Mouse (Mus musculus) forebrain, embryonic 16.5 days (tissue): ENCODE data around the gene Hcst. TPM values are rescaled to one million over a fixed set of nuclear protein-coding genes. Genes with fewer than 3 reads are reported as not detected.

ENCODE experiments used
- polyA plus RNA-seq: library from polyadenylated mRNA; unstranded; fragments of >200 nt; fragmentation: Nextera tagmentation; extraction: Ambion mirVana; gene quantifications from 2 replicates; pipeline ENCODE4 v1.2.1, GENCODE M21; 2015

The Hcst gene
- polyA plus RNA-seq, 1 experiment from 2014 or later, result not detected

Other genes starting within 250 kb of the Hcst start
- 2.4 and 4.1 TPM in 2 replicates for gene Cox7a1, start 235.7 kb downstream of the Hcst start, polyA plus RNA-seq
- gene Capns1, start 221.0 kb downstream of the Hcst start, polyA plus RNA-seq, result 59.7 and 68.4 TPM in 2 replicates
- gene Polr2i, start 187.9 kb downstream of the Hcst start, polyA plus RNA-seq, result 160 and 165 TPM in 2 replicates
- 358 and 393 TPM in 2 replicates for gene Tbcb, start 187.6 kb downstream of the Hcst start, polyA plus RNA-seq
- gene Ovol3, start 184.1 kb downstream of the Hcst start, polyA plus RNA-seq, result not detected in 2 replicates
- 0.36 and 0.42 TPM in 2 replicates for gene Thap8, start 139.8 kb downstream of the Hcst start, polyA plus RNA-seq
- gene Wdr62, start 139.4 kb downstream of the Hcst start, polyA plus RNA-seq, result 6.2 and 8.2 TPM in 2 replicates
- gene Clip3, start 128.1 kb downstream of the Hcst start, polyA plus RNA-seq, result 129 and 145 TPM in 2 replicates
- 93.6 and 104 TPM in 2 replicates for gene Alkbh6, start 111.1 kb downstream of the Hcst start, polyA plus RNA-seq
- gene Syne4, start 105.0 kb downstream of the Hcst start, polyA plus RNA-seq, result 8.5 and 11.7 TPM in 2 replicates
- gene E130208F15Rik, start 98.1 kb downstream of the Hcst start, polyA plus RNA-seq, result not detected in 2 replicates
- gene Sdhaf1, start 96.0 kb downstream of the Hcst start, polyA plus RNA-seq, result 18.0 and 19.3 TPM in 2 replicates
- gene Lrfn3, start 57.1 kb downstream of the Hcst start, polyA plus RNA-seq, result 10.4 and 13.4 TPM in 2 replicates
- 14.0 and 19.1 TPM in 2 replicates for gene Tyrobp, start 6.1 kb downstream of the Hcst start, polyA plus RNA-seq
- 2.3 and 3.4 TPM in 2 replicates for gene Nfkbid, start 1.9 kb upstream of the Hcst start, polyA plus RNA-seq
- gene Aplp1, start 25.7 kb upstream of the Hcst start, polyA plus RNA-seq, result 584 and 649 TPM in 2 replicates
- 0.22 and 0.43 TPM in 2 replicates for gene Kirrel2, start 37.8 kb upstream of the Hcst start, polyA plus RNA-seq
- gene Nphs1, start 38.5 kb upstream of the Hcst start, polyA plus RNA-seq, result not detected in 2 replicates
- not detected in 2 replicates for gene Prodh2, start 73.8 kb upstream of the Hcst start, polyA plus RNA-seq
- 122 and 148 TPM in 2 replicates for gene Arhgap33, start 115.2 kb upstream of the Hcst start, polyA plus RNA-seq
- gene Hspb6, start 132.3 kb upstream of the Hcst start, polyA plus RNA-seq, result 9.3 and 11.1 TPM in 2 replicates
- gene Proser3, start 132.4 kb upstream of the Hcst start, polyA plus RNA-seq, result 8.8 and 13.5 TPM in 2 replicates
- 52.9 and 55.1 TPM in 2 replicates for gene Lin37, start 140.0 kb upstream of the Hcst start, polyA plus RNA-seq
- 107 and 111 TPM in 2 replicates for gene U2af1l4, start 143.4 kb upstream of the Hcst start, polyA plus RNA-seq
- gene Gm49396, start 143.5 kb upstream of the Hcst start, polyA plus RNA-seq, result 23.5 and 28.5 TPM in 2 replicates
- 117 and 121 TPM in 2 replicates for gene Psenen, start 143.8 kb upstream of the Hcst start, polyA plus RNA-seq
- gene Igflr1, start 145.6 kb upstream of the Hcst start, polyA plus RNA-seq, result 5.8 and 6.3 TPM in 2 replicates
- 8.7 and 15.6 TPM in 2 replicates for gene Kmt2b, start 168.9 kb upstream of the Hcst start, polyA plus RNA-seq
- 0.22 and 0.23 TPM in 2 replicates for gene Zbtb32, start 179.1 kb upstream of the Hcst start, polyA plus RNA-seq
- 0.34 and 0.40 TPM in 2 replicates for gene Upk1a, start 193.0 kb upstream of the Hcst start, polyA plus RNA-seq
- gene Cox6b1, start 206.3 kb upstream of the Hcst start, polyA plus RNA-seq, result 860 and 869 TPM in 2 replicates
- gene Etv2, start 216.0 kb upstream of the Hcst start, polyA plus RNA-seq, result not detected in 2 replicates
- gene Rbm42, start 230.5 kb upstream of the Hcst start, polyA plus RNA-seq, result 153 and 155 TPM in 2 replicates
- gene Haus5, start 245.1 kb upstream of the Hcst start, polyA plus RNA-seq, result 34.0 and 34.5 TPM in 2 replicates